Mouse (Mus musculus) liver, embryonic 15.5 days (tissue): ENCODE results near the gene Snapc4. TPM values are rescaled to one million over a fixed set of nuclear protein-coding genes. Genes with fewer than 3 reads are reported as not detected.

Source experiments
- ATAC-seq: fragments of 200-750 bp; cut with Nextera tagmentation; 2 replicates; pipeline ENCODE4 v1.8.0; 2017; ENCODE audit warnings: moderate number of reproducible peaks, mild to moderate bottlenecking, moderate library complexity; ENCODE audit not compliant: insufficient read depth
- H3K27ac ChIP-seq: fragments of 300-500 bp; sonication (generic); replicated peaks from 2 replicates; pipeline ENCODE4 v1.5.1; 2015; ENCODE audit warnings: mild to moderate bottlenecking, inconsistent platforms
- H3K27me3 ChIP-seq: fragments of 300-500 bp; sonication (generic); 2 replicates; pipeline ENCODE4 v1.6.1; 2015; ENCODE audit warnings: mild to moderate bottlenecking, inconsistent platforms
- H3K36me3 ChIP-seq: fragments of 300-500 bp; sonication (generic); replicated peaks from 2 replicates; pipeline ENCODE4 v1.6.1; 2015; ENCODE audit warnings: moderate library complexity, mild to moderate bottlenecking, inconsistent platforms
- H3K4me1 ChIP-seq: fragments of 300-500 bp; sonication (generic); replicated peaks from 2 replicates; pipeline ENCODE4 v1.6.1; 2015; ENCODE audit warnings: inconsistent platforms
- H3K4me2 ChIP-seq: fragments of 300-500 bp; sonication (generic); 2 replicates; pipeline ENCODE4 v1.6.1; 2015; ENCODE audit warnings: moderate library complexity, mild to moderate bottlenecking, inconsistent platforms
- H3K4me3 ChIP-seq: fragments of 300-500 bp; sonication (generic); replicated peaks from 2 replicates; pipeline ENCODE4 v1.5.1; 2015; ENCODE audit warnings: mild to moderate bottlenecking, inconsistent platforms
- H3K9ac ChIP-seq: fragments of 300-500 bp; sonication (generic); 2 replicates; pipeline ENCODE4 v1.6.1; 2015; ENCODE audit warnings: moderate library complexity, mild to moderate bottlenecking, inconsistent platforms
- H3K9me3 ChIP-seq: fragments of 300-500 bp; sonication (generic); replicated peaks from 2 replicates; pipeline ENCODE4 v1.6.1; 2016; ENCODE audit warnings: inconsistent platforms
- WGBS: fragments of 180-500 bp; shearing (Covaris S2); methylation state at CpG from one replicate; pipeline ENCODE4 v1.1.7; 2015; ENCODE audit warnings: mixed read lengths; ENCODE audit not compliant: insufficient replicate concordance; 5-methylcytosine and 5-hydroxymethylcytosine counted together
- polyA plus RNA-seq: library from polyadenylated mRNA; unstranded; fragments of >200 nt; fragmentation: Nextera tagmentation; extraction: Ambion mirVana; gene quantifications from 2 replicates; pipeline ENCODE4 v1.2.1, GENCODE M21; 2015

Gene Snapc4
- 8.4 and 10.8 TPM in 2 replicates for polyA plus RNA-seq

GRCm38 (mm10) chr2:26380131-26380771, at the start of gene Snapc4:
Snapc4 (minus strand) TSS chr2:26380653.
- peak; percentile 91 for ATAC-seq
- Histone ChIP-seq H3K4me2 (peak within 1 kb of the TSS; percentile 96), H3K4me3 (peak within 1 kb of the TSS; percentile 81), H3K9ac (peak within 1 kb of the TSS; percentile 76), H3K27ac (peak within 1 kb of the TSS; percentile 55), H3K36me3 (peaks cover 72% of the 10 kb centered on the region), H3K4me1 (peaks cover 21% of the 10 kb centered on the region), H3K9me3 (no peaks in the 10 kb centered on the region), H3K27me3 (no peaks in the 10 kb centered on the region)
- WGBS = under 1% methylated on average over 38 of the region's 38 CpGs

GRCm38 (mm10) chr2:26429851-26430250, 49.4 kb upstream of the Snapc4 start:
- WGBS = 73% methylated on average over 5 of the region's 5 CpGs
- H3K36me3 ChIP-seq = peaks cover 97% of the 10 kb centered on the region
- no peak for ATAC-seq
- peaks cover 8% of the 10 kb centered on the region; the same call in 1 of the 2 replicates for H3K4me1 ChIP-seq
- no peaks in the 10 kb centered on the region for H3K27me3 ChIP-seq
- no peaks in the 10 kb centered on the region for H3K9me3 ChIP-seq
- H3K27ac ChIP-seq = no peak overlapping the region
- H3K9ac ChIP-seq = no peak overlapping the region
- H3K4me3 ChIP-seq = no peak overlapping the region
- H3K4me2 ChIP-seq = no peak overlapping the region

DNA sequence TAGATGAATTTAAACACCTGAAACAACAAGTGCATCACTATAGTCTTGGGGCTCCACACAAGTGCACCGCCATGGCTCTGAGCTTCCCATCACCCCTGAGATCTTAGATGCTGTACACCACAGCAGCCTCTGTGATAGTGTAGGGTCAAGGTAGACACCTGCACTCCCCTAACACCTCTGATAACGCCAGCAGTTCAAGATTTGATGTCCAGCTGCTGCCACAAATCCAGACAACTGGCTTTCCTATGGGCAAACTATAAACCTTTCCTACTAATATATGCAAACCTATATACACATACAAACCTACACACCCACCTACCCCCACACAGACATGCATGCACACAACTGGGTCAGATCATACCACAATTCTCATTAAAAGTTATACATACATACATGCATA, 44.1 kb upstream of the Snapc4 start:
- no peaks in the 10 kb centered on the region for H3K27me3 ChIP-seq
- H3K4me3 ChIP-seq = no peak overlapping the region
- no peak overlapping the region for H3K4me2 ChIP-seq
- no peaks in the 10 kb centered on the region for H3K9me3 ChIP-seq
- H3K27ac ChIP-seq = no peak overlapping the region
- no peak overlapping the region for H3K9ac ChIP-seq
- H3K36me3 ChIP-seq = peaks cover 97% of the 10 kb centered on the region
- H3K4me1 ChIP-seq = no peaks in the 10 kb centered on the region
- WGBS = 79% methylated on average over 2 of the region's 2 CpGs
- no peak for ATAC-seq

DNA sequence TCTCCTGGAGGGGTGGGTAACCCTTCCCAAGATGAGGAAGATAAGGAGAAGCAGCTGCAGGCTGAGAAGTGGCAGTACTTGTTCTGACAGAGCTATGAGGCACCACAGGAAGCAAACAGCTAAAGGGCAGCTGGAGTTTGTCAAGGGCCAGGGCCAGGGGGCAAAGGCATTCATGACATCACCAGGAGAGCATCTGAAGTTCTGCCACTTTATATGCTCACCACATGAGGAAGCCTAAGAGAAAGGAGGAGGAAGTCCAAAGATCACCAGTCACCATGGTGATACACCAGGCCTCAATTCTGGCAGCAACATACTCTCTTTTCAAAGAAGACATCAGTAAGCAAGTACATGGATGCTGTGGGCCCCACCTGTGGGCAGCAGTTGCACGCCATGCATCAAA, 42.6 kb upstream of the Snapc4 start:
- Histone ChIP-seq H3K27ac (no peak overlapping the region), H3K36me3 (peaks cover 96% of the 10 kb centered on the region), H3K9me3 (no peaks in the 10 kb centered on the region), H3K4me3 (no peak overlapping the region), H3K9ac (no peak overlapping the region), H3K4me1 (no peaks in the 10 kb centered on the region), H3K4me2 (no peak overlapping the region), H3K27me3 (no peaks in the 10 kb centered on the region)
- 59% methylated on average over 1 of the region's 1 CpGs for WGBS
- ATAC-seq = no peak

DNA sequence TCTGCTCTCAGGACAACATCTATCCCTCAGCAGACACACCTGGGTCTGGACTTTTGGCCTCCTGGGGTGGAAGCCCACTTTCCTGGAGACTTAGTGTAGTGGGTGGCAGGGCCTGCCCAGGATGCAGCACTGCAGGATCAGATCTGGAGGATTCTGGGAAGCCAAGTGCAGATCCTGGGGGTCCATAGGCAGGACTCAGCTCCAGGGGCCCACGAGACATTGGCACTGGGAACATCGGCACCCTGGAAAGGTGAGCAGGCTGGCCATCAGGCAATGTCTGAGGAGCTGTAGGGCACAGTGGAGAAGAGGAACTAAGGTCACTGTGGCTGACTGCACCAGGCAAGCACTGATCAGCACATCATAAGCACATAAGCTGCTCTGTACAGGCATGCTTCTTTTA, 41.5 kb upstream of the Snapc4 start:
- H3K36me3 ChIP-seq = peaks cover 93% of the 10 kb centered on the region

GRCm38 (mm10) chr2:26418120-26418519, 37.7 kb upstream of the Snapc4 start:
- no peak for ATAC-seq
- no peak overlapping the region for H3K4me2 ChIP-seq
- H3K4me3 ChIP-seq = no peak overlapping the region
- H3K27ac ChIP-seq = no peak overlapping the region
- no peak overlapping the region for H3K9ac ChIP-seq
- no peaks in the 10 kb centered on the region for H3K9me3 ChIP-seq
- H3K4me1 ChIP-seq = peaks cover 14% of the 10 kb centered on the region
- H3K27me3 ChIP-seq = no peaks in the 10 kb centered on the region
- H3K36me3 ChIP-seq = peaks cover 91% of the 10 kb centered on the region
- WGBS = 67% methylated on average over 1 of the region's 1 CpGs

More for the DNA sequence above, 41.5 kb upstream of the Snapc4 start:
- WGBS = 85% methylated on average over 2 of the region's 2 CpGs
- no peak for ATAC-seq
- Histone ChIP-seq H3K4me1 (peaks cover 8% of the 10 kb centered on the region), H3K9me3 (no peaks in the 10 kb centered on the region), H3K4me2 (no peak overlapping the region), H3K9ac (no peak overlapping the region), H3K27ac (no peak overlapping the region), H3K4me3 (no peak overlapping the region), H3K27me3 (no peaks in the 10 kb centered on the region)

DNA sequence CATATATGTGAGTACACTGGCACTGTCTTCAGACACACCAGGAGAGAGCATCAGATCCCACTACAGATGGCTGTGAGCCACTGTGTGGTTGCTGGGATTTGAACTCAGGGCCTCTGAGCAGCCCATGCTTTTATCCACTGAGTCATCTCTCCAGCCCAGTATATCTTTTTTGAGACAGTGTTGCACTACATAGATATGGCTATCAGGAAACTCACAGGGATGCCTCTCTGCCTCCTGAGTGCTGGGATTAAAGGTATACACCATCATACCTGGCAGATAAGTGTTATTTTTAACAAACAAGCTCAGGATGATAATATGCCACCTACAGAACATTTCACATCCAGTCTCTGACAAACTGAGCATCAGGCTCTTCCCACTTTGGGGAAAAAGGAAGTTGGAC, 36.6 kb upstream of the Snapc4 start:
- Histone ChIP-seq H3K27me3 (no peaks in the 10 kb centered on the region), H3K27ac (0 out of 2 replicates have a peak overlapping the region, but pooled peaks have one; percentile 9), H3K9ac (no peak overlapping the region), H3K4me3 (no peak overlapping the region), H3K9me3 (no peaks in the 10 kb centered on the region), H3K4me1 (peaks cover 14% of the 10 kb centered on the region), H3K36me3 (peaks cover 91% of the 10 kb centered on the region), H3K4me2 (no peak overlapping the region)
- ATAC-seq = peak; percentile 49

DNA sequence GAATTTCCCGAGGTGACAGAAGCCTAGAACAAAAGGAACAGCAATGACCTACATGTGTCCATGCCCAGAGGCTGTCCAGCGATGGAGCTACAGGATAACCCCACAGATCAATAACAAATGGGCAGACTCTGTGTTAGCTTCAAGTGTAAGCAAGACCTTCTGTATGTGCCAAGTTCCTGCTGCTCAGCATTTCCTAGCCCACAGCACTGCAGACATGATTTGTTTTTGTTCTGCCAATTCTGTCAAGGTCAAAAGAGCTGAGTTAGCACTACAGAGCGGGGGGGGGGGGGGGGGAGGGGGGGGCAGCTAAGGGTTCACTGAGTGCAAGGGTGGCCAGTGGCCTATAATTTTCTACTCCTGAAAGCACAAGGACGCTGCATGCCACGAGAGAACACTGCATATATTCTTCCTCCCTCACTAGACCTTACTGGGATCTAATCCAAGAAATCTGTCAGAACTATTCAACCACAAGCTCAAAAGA, 30.5 kb upstream of the Snapc4 start:
- Histone ChIP-seq H3K36me3 (peaks cover 59% of the 10 kb centered on the region), H3K4me1 (peaks cover 37% of the 10 kb centered on the region), H3K27ac (no peak overlapping the region), H3K27me3 (no peaks in the 10 kb centered on the region), H3K9ac (no peak overlapping the region), H3K9me3 (no peaks in the 10 kb centered on the region), H3K4me3 (no peak overlapping the region), H3K4me2 (no peak overlapping the region)
- ATAC-seq = no peak
- WGBS = 65% methylated on average over 4 of the region's 5 CpGs

DNA sequence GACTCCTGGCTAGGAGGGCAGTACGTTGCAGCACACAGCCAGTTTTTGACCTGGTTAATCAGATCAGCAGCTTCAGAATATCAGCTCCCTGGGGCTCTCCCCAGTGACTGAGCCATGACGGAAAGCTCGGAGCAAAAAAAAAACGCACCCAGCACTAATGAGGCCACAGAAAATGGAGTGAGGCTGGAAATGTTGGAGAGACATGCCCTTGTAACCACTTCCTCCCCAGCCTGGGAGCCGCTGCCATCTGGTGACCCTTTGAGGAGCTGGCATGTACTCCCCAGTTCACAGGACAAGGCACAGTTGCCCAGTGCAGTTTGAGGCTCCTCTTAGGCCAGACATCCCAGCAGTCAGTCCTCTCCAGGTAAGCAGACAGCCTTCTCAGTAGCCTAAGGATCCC, 29.6 kb upstream of the Snapc4 start:
- peaks cover 50% of the 10 kb centered on the region for H3K36me3 ChIP-seq
- 0 out of 2 replicates have a peak overlapping the region, but pooled peaks have one; percentile 14 for H3K27ac ChIP-seq
- whole genome bisulfite sequencing = 70% methylated on average over 5 of the region's 5 CpGs

DNA sequence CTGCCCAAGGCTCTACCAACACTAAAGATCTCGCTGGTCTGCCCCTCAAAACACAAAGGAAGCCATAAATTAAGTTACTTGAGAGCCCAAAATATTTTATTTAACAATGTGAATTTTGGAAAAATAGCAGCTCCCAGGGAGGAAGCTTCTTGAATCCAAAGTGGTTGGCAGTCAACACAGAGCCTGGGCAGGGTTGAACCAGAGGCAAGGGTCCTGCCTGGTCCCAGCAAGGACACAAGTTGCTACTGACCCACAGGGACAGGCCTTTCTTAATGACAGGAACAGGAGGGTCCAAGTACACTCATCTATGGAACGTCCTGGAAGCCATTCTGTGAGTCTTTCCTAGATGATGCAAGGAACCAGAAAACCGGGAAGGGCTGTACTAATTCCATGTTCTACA, 28.9 kb upstream of the Snapc4 start:
- Histone ChIP-seq H3K27me3 (no peaks in the 10 kb centered on the region), H3K4me2 (peak overlapping the region; percentile 89), H3K27ac (peak overlapping the region; percentile 42), H3K9me3 (no peaks in the 10 kb centered on the region), H3K9ac (peak overlapping the region; percentile 19; the same call in 1 of the 2 replicates), H3K4me1 (peaks cover 46% of the 10 kb centered on the region), H3K4me3 (peak overlapping the region; percentile 93; the same call in 1 of the 2 replicates), H3K36me3 (peaks cover 46% of the 10 kb centered on the region)
- WGBS = 57% methylated on average over 3 of the region's 3 CpGs
- ATAC-seq = no peak

More for the DNA sequence above, 29.6 kb upstream of the Snapc4 start:
- no peak for ATAC-seq
- Histone ChIP-seq H3K27me3 (no peaks in the 10 kb centered on the region), H3K4me3 (no peak overlapping the region), H3K9me3 (no peaks in the 10 kb centered on the region), H3K9ac (no peak overlapping the region), H3K4me2 (no peak overlapping the region), H3K4me1 (peaks cover 41% of the 10 kb centered on the region)

GRCm38 (mm10) chr2:26408515-26409356, 28.3 kb upstream of the Snapc4 start, which contains the start of gene Inpp5e:
Inpp5e (minus strand) TSS chr2:26409203.
- Histone ChIP-seq H3K4me3 (peak within 1 kb of the TSS; percentile 93), H3K4me2 (peak within 1 kb of the TSS; percentile 89), H3K36me3 (peaks cover 39% of the 10 kb centered on the region), H3K27me3 (no peaks in the 10 kb centered on the region), H3K4me1 (peaks cover 46% of the 10 kb centered on the region), H3K9ac (peak within 1 kb of the TSS; percentile 93), H3K27ac (peak within 1 kb of the TSS; percentile 78), H3K9me3 (no peaks in the 10 kb centered on the region)
- ATAC-seq = peak; percentile 94
- 1% methylated on average over 57 of the region's 57 CpGs for WGBS
